Mouse (Mus musculus) neural tube, embryonic 12.5 days (tissue): ENCODE data around the gene Asb18. TPM values are rescaled to one million over a fixed set of nuclear protein-coding genes. Genes with fewer than 3 reads are reported as not detected.
A peak's percentile ranks its signal among the peaks of the same experiment; 100 is the strongest.

Experiments
- ATAC-seq: fragments of 200-750 bp; cut with Nextera tagmentation; 2 replicates; pipeline ENCODE4 v1.8.0; 2017; ENCODE audit warnings: low read depth, mild to moderate bottlenecking, moderate TSS enrichment, moderate library complexity; ENCODE audit not compliant: low FRiP score
- H3K27ac ChIP-seq: fragments of 300-500 bp; sonication (generic); 2 replicates; pipeline ENCODE4 v1.5.1; 2016
- H3K27me3 ChIP-seq: fragments of 300-500 bp; sonication (generic); replicated peaks from 2 replicates; pipeline ENCODE4 v1.6.1; 2016; ENCODE audit warnings: mild to moderate bottlenecking
- H3K36me3 ChIP-seq: fragments of 300-500 bp; sonication (generic); 2 replicates; pipeline ENCODE4 v1.6.1; 2016; ENCODE audit warnings: mild to moderate bottlenecking
- H3K4me1 ChIP-seq: fragments of 300-500 bp; sonication (generic); 2 replicates; pipeline ENCODE4 v1.6.1; 2016
- H3K4me2 ChIP-seq: fragments of 300-500 bp; sonication (generic); replicated peaks from 2 replicates; pipeline ENCODE4 v1.6.1; 2016; ENCODE audit warnings: mild to moderate bottlenecking
- H3K4me3 ChIP-seq: fragments of 300-500 bp; sonication (generic); 2 replicates; pipeline ENCODE4 v1.5.1; 2016
- H3K9ac ChIP-seq: fragments of 300-500 bp; sonication (generic); 2 replicates; pipeline ENCODE4 v1.6.1; 2016; ENCODE audit warnings: mild to moderate bottlenecking
- H3K9me3 ChIP-seq: fragments of 300-500 bp; sonication (generic); 2 replicates; pipeline ENCODE4 v1.6.1; 2016; ENCODE audit warnings: mild to moderate bottlenecking
- WGBS: fragments of 180-500 bp; shearing (Covaris S2); methylation state at CpG from one replicate; pipeline ENCODE4 v1.1.7; 2016; 5-methylcytosine and 5-hydroxymethylcytosine counted together
- polyA plus RNA-seq: library from polyadenylated mRNA; unstranded; fragments of >200 nt; fragmentation: Nextera tagmentation; extraction: Ambion mirVana; gene quantifications from 2 replicates; pipeline ENCODE4 v1.2.1, GENCODE M21; 2016

The Asb18 gene
- polyA plus RNA-seq, 1 experiment from 2014 or later = 0.94 TPM

- no peak overlapping the region for H3K9ac ChIP-seq
- 89% methylated on average over 1 of the region's 1 CpGs for WGBS
- no peaks in the 10 kb centered on the region for H3K36me3 ChIP-seq
- H3K9me3 ChIP-seq = no peaks in the 10 kb centered on the region
- no peak overlapping the region for H3K27ac ChIP-seq
- H3K4me1 ChIP-seq = 0 out of 2 replicates have a peak, but pooled peaks cover 4% of the 10 kb centered on the region
- ATAC-seq = no peak
- H3K4me3 ChIP-seq = no peak overlapping the region
- no peaks in the 10 kb centered on the region for H3K27me3 ChIP-seq
- H3K4me2 ChIP-seq = no peak overlapping the region
Observed at GRCm38 (mm10) chr1:90010077-90010476, 4.4 kb downstream of the Asb18 start.

GRCm38 (mm10) chr1:90009188-90009587 lies 5.3 kb downstream of the Asb18 start:
- Histone ChIP-seq H3K27ac (no peak overlapping the region), H3K36me3 (no peaks in the 10 kb centered on the region), H3K9me3 (no peaks in the 10 kb centered on the region), H3K4me1 (0 out of 2 replicates have a peak, but pooled peaks cover 4% of the 10 kb centered on the region), H3K4me3 (no peak overlapping the region), H3K9ac (no peak overlapping the region), H3K27me3 (no peaks in the 10 kb centered on the region), H3K4me2 (no peak overlapping the region)
- 88% methylated on average over 3 of the region's 3 CpGs for WGBS
- no peak for ATAC-seq

- no peaks in the 10 kb centered on the region for H3K9me3 ChIP-seq
- H3K27ac ChIP-seq = no peak overlapping the region
- no peaks in the 10 kb centered on the region for H3K36me3 ChIP-seq
- no peak for ATAC-seq
- no peak overlapping the region for H3K9ac ChIP-seq
- 70% methylated on average over 14 of the region's 14 CpGs for WGBS
- no peaks in the 10 kb centered on the region for H3K27me3 ChIP-seq
- no peak overlapping the region for H3K4me3 ChIP-seq
- no peak overlapping the region for H3K4me2 ChIP-seq
- 0 out of 2 replicates have a peak, but pooled peaks cover 7% of the 10 kb centered on the region for H3K4me1 ChIP-seq
Observed at GRCm38 (mm10) chr1:90006666-90007065, 7.8 kb downstream of the Asb18 start.

- H3K9ac ChIP-seq = no peak overlapping the region
- WGBS = 28% methylated on average over 5 of the region's 5 CpGs
- ATAC-seq = no peak
- H3K4me2 ChIP-seq = no peak overlapping the region
- H3K4me1 ChIP-seq = 0 out of 2 replicates have a peak, but pooled peaks cover 2% of the 10 kb centered on the region
- no peaks in the 10 kb centered on the region for H3K36me3 ChIP-seq
- no peak overlapping the region for H3K4me3 ChIP-seq
- no peak overlapping the region for H3K27ac ChIP-seq
- no peaks in the 10 kb centered on the region; the same call in 1 of the 2 replicates for H3K27me3 ChIP-seq
- no peaks in the 10 kb centered on the region for H3K9me3 ChIP-seq
Observed at GRCm38 (mm10) chr1:90000981-90001380, 13.5 kb downstream of the Asb18 start.

- H3K27me3 ChIP-seq = peaks cover 5% of the 10 kb centered on the region
- H3K4me2 ChIP-seq = no peak overlapping the region
- no peak overlapping the region for H3K9ac ChIP-seq
- no peak overlapping the region for H3K4me3 ChIP-seq
- WGBS = 91% methylated on average over 3 of the region's 3 CpGs
- no peak overlapping the region for H3K27ac ChIP-seq
- H3K4me1 ChIP-seq = 0 out of 2 replicates have a peak, but pooled peaks cover 2% of the 10 kb centered on the region
- ATAC-seq = no peak
- no peaks in the 10 kb centered on the region for H3K9me3 ChIP-seq
- no peaks in the 10 kb centered on the region for H3K36me3 ChIP-seq
Observed at GRCm38 (mm10) chr1:89999858-90000257, 14.6 kb downstream of the Asb18 start.

- H3K27me3 ChIP-seq = peaks cover 12% of the 10 kb centered on the region
- WGBS = 67% methylated on average over 2 of the region's 2 CpGs
Observed at GRCm38 (mm10) chr1:89998696-89999095, 15.8 kb downstream of the Asb18 start.

GRCm38 (mm10) chr1:89998076-89998475 lies 16.4 kb downstream of the Asb18 start:
- Histone ChIP-seq H3K9ac (no peak overlapping the region), H3K36me3 (no peaks in the 10 kb centered on the region), H3K4me2 (no peak overlapping the region), H3K4me1 (0 out of 2 replicates have a peak, but pooled peaks cover 2% of the 10 kb centered on the region), H3K27ac (no peak overlapping the region), H3K4me3 (no peak overlapping the region), H3K9me3 (no peaks in the 10 kb centered on the region), H3K27me3 (peaks cover 18% of the 10 kb centered on the region)
- ATAC-seq = no peak
- 62% methylated on average over 7 of the region's 7 CpGs for WGBS

More at GRCm38 (mm10) chr1:89998696-89999095, 15.8 kb downstream of the Asb18 start:
- Histone ChIP-seq H3K36me3 (no peaks in the 10 kb centered on the region), H3K9me3 (no peaks in the 10 kb centered on the region), H3K27ac (no peak overlapping the region), H3K9ac (no peak overlapping the region), H3K4me3 (no peak overlapping the region), H3K4me2 (no peak overlapping the region), H3K4me1 (0 out of 2 replicates have a peak, but pooled peaks cover 2% of the 10 kb centered on the region)
- ATAC-seq = no peak

GRCm38 (mm10) chr1:89992256-89992655 lies 22.2 kb downstream of the Asb18 start:
- Histone ChIP-seq H3K4me2 (peak overlapping the region; percentile 57), H3K27me3 (peaks cover 35% of the 10 kb centered on the region), H3K4me3 (peak overlapping the region; percentile 15; the same call in 1 of the 2 replicates), H3K9me3 (no peaks in the 10 kb centered on the region), H3K27ac (no peak overlapping the region), H3K4me1 (peaks cover 16% of the 10 kb centered on the region), H3K9ac (no peak overlapping the region), H3K36me3 (no peaks in the 10 kb centered on the region)
- ATAC-seq = no peak
- WGBS = 1% methylated on average over 25 of the region's 25 CpGs

GRCm38 (mm10) chr1:89977261-89977660 lies 37.2 kb downstream of the Asb18 start:
- Histone ChIP-seq H3K4me3 (no peak overlapping the region), H3K36me3 (no peaks in the 10 kb centered on the region), H3K9ac (no peak overlapping the region), H3K27ac (no peak overlapping the region), H3K27me3 (no peaks in the 10 kb centered on the region), H3K4me2 (no peak overlapping the region), H3K9me3 (no peaks in the 10 kb centered on the region), H3K4me1 (no peaks in the 10 kb centered on the region)
- ATAC-seq = no peak
- 93% methylated on average over 8 of the region's 8 CpGs for WGBS

- 83% methylated on average over 8 of the region's 8 CpGs for WGBS
- Histone ChIP-seq H3K36me3 (no peaks in the 10 kb centered on the region), H3K27me3 (no peaks in the 10 kb centered on the region; the same call in 1 of the 2 replicates), H3K4me1 (no peaks in the 10 kb centered on the region), H3K27ac (no peak overlapping the region), H3K4me2 (no peak overlapping the region), H3K9ac (no peak overlapping the region), H3K9me3 (no peaks in the 10 kb centered on the region), H3K4me3 (no peak overlapping the region)
- ATAC-seq = no peak
Observed at GRCm38 (mm10) chr1:89976411-89976810, 38.1 kb downstream of the Asb18 start.

GRCm38 (mm10) chr1:89974541-89974940 lies 39.9 kb downstream of the Asb18 start:
- WGBS = 77% methylated on average over 8 of the region's 8 CpGs
- ATAC-seq = no peak
- peaks cover 18% of the 10 kb centered on the region for H3K27me3 ChIP-seq

GRCm38 (mm10) chr1:89971848-89972247 lies 42.6 kb downstream of the Asb18 start:
- H3K4me2 ChIP-seq = no peak overlapping the region
- H3K36me3 ChIP-seq = no peaks in the 10 kb centered on the region
- no peak overlapping the region for H3K27ac ChIP-seq
- H3K9me3 ChIP-seq = no peaks in the 10 kb centered on the region
- no peak overlapping the region for H3K9ac ChIP-seq
- 60% methylated on average over 8 of the region's 8 CpGs for whole genome bisulfite sequencing
- no peak for ATAC-seq
- H3K4me3 ChIP-seq = no peak overlapping the region
- H3K4me1 ChIP-seq = peaks cover 12% of the 10 kb centered on the region
- H3K27me3 ChIP-seq = peaks cover 43% of the 10 kb centered on the region

More at GRCm38 (mm10) chr1:89974541-89974940, 39.9 kb downstream of the Asb18 start:
- Histone ChIP-seq H3K4me3 (no peak overlapping the region), H3K9me3 (no peaks in the 10 kb centered on the region), H3K36me3 (no peaks in the 10 kb centered on the region), H3K9ac (no peak overlapping the region), H3K27ac (no peak overlapping the region), H3K4me1 (no peaks in the 10 kb centered on the region), H3K4me2 (no peak overlapping the region)

GRCm38 (mm10) chr1:89969714-89970110 lies 44.8 kb downstream of the Asb18 start:
- no peaks in the 10 kb centered on the region for H3K9me3 ChIP-seq
- no peak overlapping the region for H3K27ac ChIP-seq
- peaks cover 47% of the 10 kb centered on the region for H3K27me3 ChIP-seq
- ATAC-seq = no peak
- H3K36me3 ChIP-seq = no peaks in the 10 kb centered on the region
- no peak overlapping the region for H3K4me3 ChIP-seq
- no peak overlapping the region for H3K9ac ChIP-seq
- H3K4me2 ChIP-seq = no peak overlapping the region
- WGBS = 95% methylated on average over 4 of the region's 4 CpGs
- peaks cover 15% of the 10 kb centered on the region for H3K4me1 ChIP-seq
